Mouse (Mus musculus) C2C12 (cell line): ENCODE measurements at regions not wholly inside any gene's neighbourhood (a gene's known extent, or its start where the extent isn't known, plus 50 kb on each side); places are given as distances from the start of the nearest gene placed in this dataset.

ENCODE experiments used
- H3K27me3 ChIP-seq: one replicate; pipeline ENCODE4 v1.6.1; 2011; ENCODE audit not compliant: control insufficient read depth, insufficient read depth, insufficient read length
- H3K36me3 ChIP-seq: one replicate; pipeline ENCODE4 v1.6.1; 2011; ENCODE audit not compliant: control insufficient read depth, insufficient read depth
- H3K4me3 ChIP-seq: one replicate; pipeline ENCODE4 v1.5.1; 2011; ENCODE audit warnings: mild to moderate bottlenecking, control low read depth; ENCODE audit not compliant: poor library complexity, insufficient read depth, severe bottlenecking
- H3K79me2 ChIP-seq: one replicate; pipeline ENCODE4 v1.6.1; 2011; ENCODE audit not compliant: control insufficient read depth, insufficient read depth
- H3K79me3 ChIP-seq: one replicate; pipeline ENCODE4 v1.6.1; 2011; ENCODE audit warnings: low read depth, control low read depth
- H3ac ChIP-seq: one replicate; pipeline ENCODE3; 2011; ENCODE audit warnings: low read depth; ENCODE audit not compliant: control insufficient read depth, insufficient read length
- CEBPB ChIP-seq: IDR thresholded peaks from one replicate; pipeline ENCODE4 v1.6.1; 2011; ENCODE audit warnings: low read depth, mild to moderate bottlenecking, control low read depth, moderate library complexity
- CTCF ChIP-seq: IDR thresholded peaks from one replicate; pipeline ENCODE4 v1.5.1; 2011; ENCODE audit not compliant: control insufficient read depth, insufficient read depth, insufficient read length
- FOSL1 ChIP-seq: IDR thresholded peaks from one replicate; pipeline ENCODE4 v1.8.0; 2011; ENCODE audit warnings: mild to moderate bottlenecking, low read length; ENCODE audit not compliant: poor library complexity, insufficient read depth, severe bottlenecking
- MAX ChIP-seq: IDR thresholded peaks from one replicate; pipeline ENCODE4 v1.6.1; 2011; ENCODE audit warnings: mild to moderate bottlenecking, control low read depth
- MYOD1 ChIP-seq: IDR thresholded peaks from one replicate; pipeline ENCODE4 v1.6.1; 2011; ENCODE audit warnings: low read depth; ENCODE audit not compliant: control insufficient read depth, insufficient read length
- MYOG ChIP-seq: IDR thresholded peaks from one replicate; pipeline ENCODE4 v1.6.1; 2011; ENCODE audit not compliant: control insufficient read depth, insufficient read length; ENCODE audit errors: extremely low read depth
- USF1 ChIP-seq: IDR thresholded peaks from one replicate; pipeline ENCODE4 v1.6.1; 2011; ENCODE audit warnings: low read depth, mild to moderate bottlenecking, control low read depth, moderate library complexity

- TF ChIP-seq CEBPB: no peak
- TF ChIP-seq MYOD1: no peak
- TF ChIP-seq MYOG: no peak
- TF ChIP-seq USF1: no peak
- no peak for TF ChIP-seq FOSL1
- TF ChIP-seq MAX: no peak
- TF ChIP-seq CTCF: no peak
- no peak overlapping the region for H3K4me3 ChIP-seq
- no peaks in the 10 kb centered on the region for H3K27me3 ChIP-seq
Observed at GRCm38 (mm10) chr4:8992171-8992570, 753.3 kb upstream of the Car8 start.

GRCm38 (mm10) chr4:8990551-8990950, 751.7 kb upstream of the Car8 start:
- no peak overlapping the region for H3K4me3 ChIP-seq
- no peaks in the 10 kb centered on the region for H3K79me3 ChIP-seq
- no peak overlapping the region for H3ac ChIP-seq
- no peaks in the 10 kb centered on the region for H3K36me3 ChIP-seq
- no peaks in the 10 kb centered on the region for H3K27me3 ChIP-seq
- no peak for TF ChIP-seq CEBPB
- TF ChIP-seq MYOG: no peak
- no peak for TF ChIP-seq CTCF
- TF ChIP-seq FOSL1: no peak
- TF ChIP-seq USF1: no peak
- no peak for TF ChIP-seq MAX
- no peak for TF ChIP-seq MYOD1
- H3K79me2 ChIP-seq: no peaks in the 10 kb centered on the region

More at GRCm38 (mm10) chr4:8992171-8992570, 753.3 kb upstream of the Car8 start:
- Histone ChIP-seq H3K79me3 (no peaks in the 10 kb centered on the region), H3ac (no peak overlapping the region), H3K79me2 (no peaks in the 10 kb centered on the region), H3K36me3 (no peaks in the 10 kb centered on the region)

GRCm38 (mm10) chr4:8989614-8990013, 750.8 kb upstream of the Car8 start:
- no peaks in the 10 kb centered on the region for H3K36me3 ChIP-seq
- no peaks in the 10 kb centered on the region for H3K79me2 ChIP-seq
- no peak for TF ChIP-seq CEBPB
- TF ChIP-seq FOSL1: no peak
- TF ChIP-seq MYOG: no peak
- TF ChIP-seq USF1: no peak
- TF ChIP-seq MAX: no peak
- no peak for TF ChIP-seq CTCF
- TF ChIP-seq MYOD1: no peak
- no peak overlapping the region for H3ac ChIP-seq
- no peaks in the 10 kb centered on the region for H3K27me3 ChIP-seq
- no peak overlapping the region for H3K4me3 ChIP-seq
- H3K79me3 ChIP-seq: no peaks in the 10 kb centered on the region

GRCm38 (mm10) chr4:8989110-8989509, 750.3 kb upstream of the Car8 start:
- H3K4me3 ChIP-seq: no peak overlapping the region
- TF ChIP-seq MYOD1 (no peak), MYOG (no peak), MAX (no peak), CTCF (no peak), CEBPB (no peak), USF1 (no peak), FOSL1 (no peak)
- no peaks in the 10 kb centered on the region for H3K79me2 ChIP-seq
- H3K27me3 ChIP-seq: no peaks in the 10 kb centered on the region
- no peaks in the 10 kb centered on the region for H3K36me3 ChIP-seq
- no peaks in the 10 kb centered on the region for H3K79me3 ChIP-seq
- H3ac ChIP-seq: no peak overlapping the region

- no peaks in the 10 kb centered on the region for H3K27me3 ChIP-seq
- TF ChIP-seq MAX (no peak), USF1 (no peak), MYOD1 (no peak), MYOG (no peak), CEBPB (no peak), FOSL1 (no peak), CTCF (no peak)
- H3ac ChIP-seq: no peak overlapping the region
- no peak overlapping the region for H3K4me3 ChIP-seq
- no peaks in the 10 kb centered on the region for H3K36me3 ChIP-seq
- no peaks in the 10 kb centered on the region for H3K79me2 ChIP-seq
- no peaks in the 10 kb centered on the region for H3K79me3 ChIP-seq
Observed at GRCm38 (mm10) chr4:8988345-8988733, 749.5 kb upstream of the Car8 start.
